Mouse (Mus musculus) midbrain, embryonic 12.5 days (tissue): ENCODE results near the gene Arsg. TPM values are rescaled to one million over a fixed set of nuclear protein-coding genes. Genes with fewer than 3 reads are reported as not detected.

Source experiments
- ATAC-seq: fragments of 200-750 bp; cut with Nextera tagmentation; 2 replicates; pipeline ENCODE4 v1.8.0; 2017; ENCODE audit warnings: low read depth, moderate TSS enrichment, moderate library complexity; ENCODE audit not compliant: low FRiP score
- H3K27ac ChIP-seq: fragments of 300-500 bp; sonication (generic); replicated peaks from 2 replicates; pipeline ENCODE4 v1.5.1; 2016; ENCODE audit warnings: mild to moderate bottlenecking
- H3K27me3 ChIP-seq: fragments of 300-500 bp; sonication (generic); 2 replicates; pipeline ENCODE4 v1.6.1; 2016; ENCODE audit warnings: mild to moderate bottlenecking
- H3K36me3 ChIP-seq: fragments of 300-500 bp; sonication (generic); 2 replicates; pipeline ENCODE4 v1.6.1; 2016
- H3K4me1 ChIP-seq: fragments of 300-500 bp; sonication (generic); 2 replicates; pipeline ENCODE4 v1.6.1; 2016
- H3K4me2 ChIP-seq: fragments of 300-500 bp; sonication (generic); replicated peaks from 2 replicates; pipeline ENCODE4 v1.6.1; 2016; ENCODE audit warnings: mild to moderate bottlenecking, moderate library complexity
- H3K4me3 ChIP-seq: fragments of 300-500 bp; sonication (generic); 2 replicates; pipeline ENCODE4 v1.5.1; 2016; ENCODE audit warnings: mild to moderate bottlenecking
- H3K9ac ChIP-seq: fragments of 300-500 bp; sonication (generic); replicated peaks from 2 replicates; pipeline ENCODE4 v1.6.1; 2016; ENCODE audit warnings: mild to moderate bottlenecking, moderate library complexity
- H3K9me3 ChIP-seq: fragments of 300-500 bp; sonication (generic); 2 replicates; pipeline ENCODE4 v1.6.1; 2016; ENCODE audit warnings: mild to moderate bottlenecking
- WGBS: fragments of 180-500 bp; shearing (Covaris S2); methylation state at CpG from one replicate; pipeline ENCODE4 v1.1.7; 2016; 5-methylcytosine and 5-hydroxymethylcytosine counted together
- polyA plus RNA-seq: library from polyadenylated mRNA; unstranded; fragments of >200 nt; fragmentation: Nextera tagmentation; extraction: Ambion mirVana; gene quantifications from 2 replicates; pipeline ENCODE4 v1.2.1, GENCODE M21; 2016

Gene Arsg
- polyA plus RNA-seq, 1 experiment from 2014 or later, result 2.4 TPM

GRCm38 (mm10) chr11:109443468-109444263 lies 29.5 kb upstream of the Arsg start:
- ATAC-seq, result no peak
- Histone ChIP-seq H3K36me3 (no peaks in the 10 kb centered on the region), H3K9ac (no peak overlapping the region), H3K27me3 (peaks cover 9% of the 10 kb centered on the region), H3K27ac (no peak overlapping the region), H3K4me2 (no peak overlapping the region), H3K4me1 (peaks cover 12% of the 10 kb centered on the region; the same call in 1 of the 2 replicates), H3K4me3 (no peak overlapping the region), H3K9me3 (no peaks in the 10 kb centered on the region)
- WGBS, result 92% methylated on average over 8 of the region's 8 CpGs

GRCm38 (mm10) chr11:109444600-109444999 lies 28.6 kb upstream of the Arsg start:
- ATAC-seq, result no peak
- Histone ChIP-seq H3K9ac (no peak overlapping the region), H3K27ac (no peak overlapping the region), H3K9me3 (no peaks in the 10 kb centered on the region), H3K4me3 (no peak overlapping the region), H3K4me1 (peaks cover 6% of the 10 kb centered on the region; the same call in 1 of the 2 replicates), H3K27me3 (peaks cover 9% of the 10 kb centered on the region), H3K36me3 (no peaks in the 10 kb centered on the region), H3K4me2 (no peak overlapping the region)
- 49% methylated on average over 7 of the region's 7 CpGs for WGBS

- ATAC-seq, result peak; percentile 70; the same call in 1 of the 2 replicates
Observed at GRCm38 (mm10) chr11:109445438-109446035, 27.6 kb upstream of the Arsg start.

GRCm38 (mm10) chr11:109451169-109451568 lies 22.0 kb upstream of the Arsg start:
- Histone ChIP-seq H3K27ac (no peak overlapping the region), H3K36me3 (peaks cover 13% of the 10 kb centered on the region; the same call in 1 of the 2 replicates), H3K9ac (no peak overlapping the region), H3K4me1 (no peaks in the 10 kb centered on the region), H3K27me3 (no peaks in the 10 kb centered on the region), H3K4me3 (no peak overlapping the region), H3K4me2 (no peak overlapping the region), H3K9me3 (no peaks in the 10 kb centered on the region)
- no peak for ATAC-seq
- 83% methylated on average over 11 of the region's 11 CpGs for WGBS

More at GRCm38 (mm10) chr11:109445438-109446035, 27.6 kb upstream of the Arsg start:
- no peak overlapping the region for H3K27ac ChIP-seq
- no peaks in the 10 kb centered on the region for H3K9me3 ChIP-seq
- 62% methylated on average over 13 of the region's 13 CpGs for WGBS
- H3K4me3 ChIP-seq, result no peak overlapping the region
- H3K27me3 ChIP-seq, result peaks cover 4% of the 10 kb centered on the region
- no peak overlapping the region for H3K9ac ChIP-seq
- no peaks in the 10 kb centered on the region for H3K4me1 ChIP-seq
- H3K4me2 ChIP-seq, result no peak overlapping the region
- H3K36me3 ChIP-seq, result no peaks in the 10 kb centered on the region

GRCm38 (mm10) chr11:109456261-109456660 lies 16.9 kb upstream of the Arsg start:
- no peak for ATAC-seq
- H3K9ac ChIP-seq, result no peak overlapping the region
- no peak overlapping the region for H3K4me2 ChIP-seq
- no peaks in the 10 kb centered on the region for H3K9me3 ChIP-seq
- 85% methylated on average over 5 of the region's 5 CpGs for WGBS
- H3K4me1 ChIP-seq, result no peaks in the 10 kb centered on the region
- no peaks in the 10 kb centered on the region for H3K27me3 ChIP-seq
- peaks cover 19% of the 10 kb centered on the region; the same call in 1 of the 2 replicates for H3K36me3 ChIP-seq
- no peak overlapping the region for H3K4me3 ChIP-seq
- no peak overlapping the region for H3K27ac ChIP-seq

GRCm38 (mm10) chr11:109458165-109458564 lies 15.0 kb upstream of the Arsg start:
- H3K4me2 ChIP-seq, result no peak overlapping the region
- no peak for ATAC-seq
- H3K9ac ChIP-seq, result no peak overlapping the region
- H3K27me3 ChIP-seq, result no peaks in the 10 kb centered on the region
- no peak overlapping the region for H3K27ac ChIP-seq
- no peaks in the 10 kb centered on the region for H3K4me1 ChIP-seq
- H3K36me3 ChIP-seq, result peaks cover 26% of the 10 kb centered on the region
- no peak overlapping the region for H3K4me3 ChIP-seq
- WGBS, result 96% methylated on average over 11 of the region's 11 CpGs
- no peaks in the 10 kb centered on the region for H3K9me3 ChIP-seq

- Histone ChIP-seq H3K9ac (no peak overlapping the region), H3K27me3 (no peaks in the 10 kb centered on the region), H3K36me3 (peaks cover 13% of the 10 kb centered on the region; the same call in 1 of the 2 replicates), H3K4me2 (no peak overlapping the region), H3K9me3 (no peaks in the 10 kb centered on the region), H3K4me3 (no peak overlapping the region), H3K27ac (no peak overlapping the region), H3K4me1 (no peaks in the 10 kb centered on the region)
- ATAC-seq, result no peak
- WGBS, result 87% methylated on average over 5 of the region's 5 CpGs
Observed at GRCm38 (mm10) chr11:109460586-109460985, 12.6 kb upstream of the Arsg start.

GRCm38 (mm10) chr11:109465068-109465467 lies 8.1 kb upstream of the Arsg start:
- H3K9me3 ChIP-seq, result no peaks in the 10 kb centered on the region
- no peaks in the 10 kb centered on the region for H3K27me3 ChIP-seq
- ATAC-seq, result no peak
- no peak overlapping the region for H3K9ac ChIP-seq
- WGBS, result 96% methylated on average over 4 of the region's 4 CpGs
- H3K4me1 ChIP-seq, result no peaks in the 10 kb centered on the region
- peaks cover 7% of the 10 kb centered on the region; the same call in 1 of the 2 replicates for H3K36me3 ChIP-seq
- no peak overlapping the region for H3K4me3 ChIP-seq
- H3K4me2 ChIP-seq, result no peak overlapping the region
- H3K27ac ChIP-seq, result no peak overlapping the region

GRCm38 (mm10) chr11:109466987-109467386 lies 6.2 kb upstream of the Arsg start:
- ATAC-seq, result no peak
- Histone ChIP-seq H3K9me3 (no peaks in the 10 kb centered on the region), H3K27me3 (peaks cover 13% of the 10 kb centered on the region), H3K4me3 (no peak overlapping the region), H3K36me3 (peaks cover 7% of the 10 kb centered on the region; the same call in 1 of the 2 replicates), H3K27ac (no peak overlapping the region), H3K4me1 (peaks cover 8% of the 10 kb centered on the region; the same call in 1 of the 2 replicates), H3K4me2 (no peak overlapping the region), H3K9ac (no peak overlapping the region)
- whole genome bisulfite sequencing, result 91% methylated on average over 8 of the region's 8 CpGs

GRCm38 (mm10) chr11:109468133-109468532 lies 5.0 kb upstream of the Arsg start:
- Histone ChIP-seq H3K4me3 (no peak overlapping the region), H3K27ac (no peak overlapping the region), H3K4me1 (peaks cover 12% of the 10 kb centered on the region; the same call in 1 of the 2 replicates), H3K9ac (no peak overlapping the region), H3K27me3 (peaks cover 18% of the 10 kb centered on the region), H3K9me3 (no peaks in the 10 kb centered on the region), H3K36me3 (no peaks in the 10 kb centered on the region), H3K4me2 (no peak overlapping the region)
- ATAC-seq, result no peak
- 91% methylated on average over 5 of the region's 5 CpGs for WGBS

- Histone ChIP-seq H3K4me3 (no peak overlapping the region), H3K27me3 (peaks cover 18% of the 10 kb centered on the region), H3K9ac (no peak overlapping the region), H3K4me2 (no peak overlapping the region), H3K9me3 (no peaks in the 10 kb centered on the region), H3K4me1 (peaks cover 20% of the 10 kb centered on the region), H3K27ac (no peak overlapping the region), H3K36me3 (no peaks in the 10 kb centered on the region)
- 71% methylated on average over 9 of the region's 9 CpGs for WGBS
- no peak for ATAC-seq
Observed at GRCm38 (mm10) chr11:109470170-109470569, 3.0 kb upstream of the Arsg start.
